Mouse (Mus musculus): ENCODE data around the gene Trpm8.

DNA sequence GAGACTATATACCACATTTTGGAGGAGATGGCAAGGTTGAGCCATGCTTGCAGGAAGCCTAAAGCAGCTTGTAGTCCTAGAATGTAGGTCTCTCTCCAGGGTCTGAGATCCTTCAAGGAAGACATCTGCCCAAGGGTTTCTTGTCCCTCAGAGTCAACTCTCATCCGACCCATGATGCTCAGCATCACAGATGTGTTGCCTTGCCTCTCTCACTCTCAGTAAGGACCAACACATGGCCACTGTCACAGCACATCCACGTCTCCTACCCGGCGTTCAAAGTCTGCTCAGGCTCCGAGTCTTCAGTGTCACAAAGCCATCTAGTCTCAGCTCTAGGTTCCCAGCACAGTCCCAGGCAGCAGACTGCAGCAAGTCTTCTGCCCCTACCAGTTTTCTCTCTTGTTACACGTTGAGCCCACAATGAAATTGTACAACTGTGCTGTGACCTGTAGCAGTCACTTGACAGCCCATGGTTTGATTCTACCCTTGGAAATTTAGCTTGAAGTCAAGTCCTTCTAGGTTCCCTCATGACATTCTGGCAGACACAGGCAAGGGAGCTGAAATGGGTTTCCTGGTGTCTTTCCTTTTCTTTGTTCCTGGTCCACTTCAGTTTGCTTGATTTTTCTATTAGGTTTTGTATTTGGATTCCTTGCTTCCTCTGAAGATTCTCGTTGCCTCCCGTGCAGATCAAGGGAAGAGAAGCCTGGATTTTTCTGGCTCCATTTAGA is 27.0 kb downstream of the Trpm8 start:
- TF ChIP-seq CTCF (IDR thresholded peaks at IDR 0.05; ENCODE audit: low read depth) (no peak), EP300 (IDR thresholded peaks at IDR 0.05; ENCODE audit: low read depth) (no peak)
